Mouse (Mus musculus) embryonic facial prominence, embryonic 12.5 days (tissue): ENCODE measurements around the gene Abcc4. TPM values are rescaled to one million over a fixed set of nuclear protein-coding genes. Genes with fewer than 3 reads are reported as not detected.
"Not testable (repeated sequence)": the region's sequence is repeated elsewhere in the genome, so short reads cannot be mapped to it uniquely, and the experiment has no call there.

Source experiments
- ATAC-seq: fragments of 200-750 bp; cut with Nextera tagmentation; 2 replicates; pipeline ENCODE4 v1.8.0; 2017; ENCODE audit not compliant: insufficient number of reproducible peaks, insufficient read depth, low FRiP score, low TSS enrichment
- H3K27ac ChIP-seq: fragments of 300-500 bp; sonication (generic); 2 replicates; pipeline ENCODE4 v1.5.1; 2016; ENCODE audit warnings: mild to moderate bottlenecking
- H3K27me3 ChIP-seq: fragments of 300-500 bp; sonication (generic); 2 replicates; pipeline ENCODE4 v1.6.1; 2016; ENCODE audit warnings: mild to moderate bottlenecking, moderate library complexity
- H3K36me3 ChIP-seq: fragments of 300-500 bp; sonication (generic); 2 replicates; pipeline ENCODE4 v1.6.1; 2016; ENCODE audit warnings: mild to moderate bottlenecking
- H3K4me1 ChIP-seq: fragments of 300-500 bp; sonication (generic); 2 replicates; pipeline ENCODE4 v1.6.1; 2016
- H3K4me2 ChIP-seq: fragments of 300-500 bp; sonication (generic); replicated peaks from 2 replicates; pipeline ENCODE4 v1.6.1; 2016; ENCODE audit warnings: mild to moderate bottlenecking, moderate library complexity
- H3K4me3 ChIP-seq: fragments of 300-500 bp; sonication (generic); 2 replicates; pipeline ENCODE4 v1.5.1; 2016; ENCODE audit warnings: mild to moderate bottlenecking
- H3K9ac ChIP-seq: fragments of 300-500 bp; sonication (generic); 2 replicates; pipeline ENCODE4 v1.6.1; 2016; ENCODE audit warnings: mild to moderate bottlenecking, moderate library complexity
- H3K9me3 ChIP-seq: fragments of 300-500 bp; sonication (generic); 2 replicates; pipeline ENCODE4 v1.6.1; 2016; ENCODE audit warnings: mild to moderate bottlenecking, moderate library complexity
- WGBS: fragments of 180-500 bp; shearing (Covaris S2); methylation state at CpG from one replicate; pipeline ENCODE4 v1.1.7; 2016; 5-methylcytosine and 5-hydroxymethylcytosine counted together
- polyA plus RNA-seq: library from polyadenylated mRNA; unstranded; fragments of >200 nt; fragmentation: Nextera tagmentation; extraction: Ambion mirVana; gene quantifications from 2 replicates; pipeline ENCODE4 v1.2.1, GENCODE M21; 2016

Abcc4 gene
- polyA plus RNA-seq, 1 experiment from 2014 or later, result 2.8 TPM

GRCm38 (mm10) chr14:118674705-118675139 lies 31.3 kb downstream of the Abcc4 start:
- no peak overlapping the region for H3K9ac ChIP-seq
- H3K9me3 ChIP-seq, result no peaks in the 10 kb centered on the region
- ATAC-seq, result no peak
- no peak overlapping the region for H3K27ac ChIP-seq
- WGBS, result 87% methylated on average over 11 of the region's 11 CpGs
- no peaks in the 10 kb centered on the region for H3K36me3 ChIP-seq
- H3K4me3 ChIP-seq, result no peak overlapping the region
- H3K27me3 ChIP-seq, result no peaks in the 10 kb centered on the region
- no peak overlapping the region for H3K4me2 ChIP-seq
- peaks cover 8% of the 10 kb centered on the region; the same call in 1 of the 2 replicates for H3K4me1 ChIP-seq

GRCm38 (mm10) chr14:118674224-118674623 lies 31.8 kb downstream of the Abcc4 start:
- H3K4me2 ChIP-seq, result no peak overlapping the region
- no peaks in the 10 kb centered on the region for H3K27me3 ChIP-seq
- no peak overlapping the region for H3K4me3 ChIP-seq
- H3K27ac ChIP-seq, result no peak overlapping the region
- H3K36me3 ChIP-seq, result no peaks in the 10 kb centered on the region
- H3K9ac ChIP-seq, result no peak overlapping the region
- no peaks in the 10 kb centered on the region for H3K9me3 ChIP-seq
- ATAC-seq, result no peak
- H3K4me1 ChIP-seq, result peaks cover 8% of the 10 kb centered on the region; the same call in 1 of the 2 replicates
- 82% methylated on average over 7 of the region's 7 CpGs for WGBS

GRCm38 (mm10) chr14:118673501-118673900 lies 32.5 kb downstream of the Abcc4 start:
- WGBS, result 49% methylated on average over 6 of the region's 6 CpGs
- Histone ChIP-seq H3K27ac (no peak overlapping the region), H3K9me3 (no peaks in the 10 kb centered on the region), H3K4me1 (peaks cover 8% of the 10 kb centered on the region; the same call in 1 of the 2 replicates), H3K36me3 (no peaks in the 10 kb centered on the region), H3K4me3 (no peak overlapping the region), H3K4me2 (no peak overlapping the region), H3K27me3 (no peaks in the 10 kb centered on the region), H3K9ac (peak overlapping the region; percentile 7; the same call in 1 of the 2 replicates)
- ATAC-seq, result no peak; the same call in 1 of the 2 replicates

- H3K4me2 ChIP-seq, H3K36me3 ChIP-seq, H3K4me1 ChIP-seq, H3K9ac ChIP-seq, H3K27ac ChIP-seq, H3K4me3 ChIP-seq, H3K9me3 ChIP-seq, ATAC-seq, H3K27me3 ChIP-seq: not testable (repeated sequence)
- WGBS, result 88% methylated on average over 6 of the region's 6 CpGs
Measured at GRCm38 (mm10) chr14:118672931-118673330, 33.1 kb downstream of the Abcc4 start.

GRCm38 (mm10) chr14:118667499-118667898 lies 38.5 kb downstream of the Abcc4 start:
- no peaks in the 10 kb centered on the region for H3K36me3 ChIP-seq
- H3K27me3 ChIP-seq, result 0 out of 2 replicates have a peak, but pooled peaks cover 3% of the 10 kb centered on the region
- ATAC-seq, result no peak
- WGBS, result 79% methylated on average over 6 of the region's 6 CpGs
- no peaks in the 10 kb centered on the region for H3K4me1 ChIP-seq
- no peak overlapping the region for H3K4me3 ChIP-seq
- H3K27ac ChIP-seq, result no peak overlapping the region
- no peak overlapping the region for H3K4me2 ChIP-seq
- H3K9ac ChIP-seq, result no peak overlapping the region
- H3K9me3 ChIP-seq, result no peaks in the 10 kb centered on the region

- ATAC-seq, result no peak
- H3K9ac ChIP-seq, result no peak overlapping the region
- H3K4me1 ChIP-seq, result 0 out of 2 replicates have a peak, but pooled peaks cover 3% of the 10 kb centered on the region
- WGBS, result 83% methylated on average over 7 of the region's 7 CpGs
- no peaks in the 10 kb centered on the region for H3K9me3 ChIP-seq
- no peak overlapping the region for H3K27ac ChIP-seq
- no peak overlapping the region for H3K4me2 ChIP-seq
- 0 out of 2 replicates have a peak, but pooled peaks cover 3% of the 10 kb centered on the region for H3K27me3 ChIP-seq
- no peaks in the 10 kb centered on the region for H3K36me3 ChIP-seq
- no peak overlapping the region for H3K4me3 ChIP-seq
Measured at GRCm38 (mm10) chr14:118664661-118665060, 41.4 kb downstream of the Abcc4 start.

GRCm38 (mm10) chr14:118662625-118663276 lies 43.3 kb downstream of the Abcc4 start:
- ATAC-seq, result no peak
- H3K27me3 ChIP-seq, result 0 out of 2 replicates have a peak, but pooled peaks cover 3% of the 10 kb centered on the region
- no peaks in the 10 kb centered on the region for H3K9me3 ChIP-seq
- WGBS, result 89% methylated on average over 18 of the region's 18 CpGs
- H3K4me3 ChIP-seq, result no peak overlapping the region
- no peak overlapping the region for H3K27ac ChIP-seq
- H3K9ac ChIP-seq, result no peak overlapping the region
- no peak overlapping the region for H3K4me2 ChIP-seq
- no peaks in the 10 kb centered on the region for H3K36me3 ChIP-seq
- H3K4me1 ChIP-seq, result 0 out of 2 replicates have a peak, but pooled peaks cover 3% of the 10 kb centered on the region

GRCm38 (mm10) chr14:118662124-118662523 lies 43.9 kb downstream of the Abcc4 start:
- Histone ChIP-seq H3K4me1 (0 out of 2 replicates have a peak, but pooled peaks cover 3% of the 10 kb centered on the region), H3K9me3 (no peaks in the 10 kb centered on the region), H3K4me3 (no peak overlapping the region), H3K9ac (no peak overlapping the region), H3K27ac (no peak overlapping the region), H3K36me3 (no peaks in the 10 kb centered on the region), H3K4me2 (no peak overlapping the region), H3K27me3 (0 out of 2 replicates have a peak, but pooled peaks cover 3% of the 10 kb centered on the region)
- 84% methylated on average over 10 of the region's 10 CpGs for WGBS
- no peak for ATAC-seq

- no peak overlapping the region for H3K9ac ChIP-seq
- H3K4me1 ChIP-seq, result 0 out of 2 replicates have a peak, but pooled peaks cover 3% of the 10 kb centered on the region
- ATAC-seq, result no peak
- no peaks in the 10 kb centered on the region for H3K36me3 ChIP-seq
- H3K27ac ChIP-seq, result no peak overlapping the region
- H3K4me2 ChIP-seq, result no peak overlapping the region
- H3K9me3 ChIP-seq, result no peaks in the 10 kb centered on the region
- H3K4me3 ChIP-seq, result no peak overlapping the region
- no peaks in the 10 kb centered on the region for H3K27me3 ChIP-seq
Measured at GRCm38 (mm10) chr14:118659230-118659629, 46.8 kb downstream of the Abcc4 start.

GRCm38 (mm10) chr14:118658328-118658692 lies 47.7 kb downstream of the Abcc4 start:
- Histone ChIP-seq H3K4me2 (no peak overlapping the region), H3K27ac (no peak overlapping the region), H3K27me3 (no peaks in the 10 kb centered on the region), H3K9me3 (no peaks in the 10 kb centered on the region), H3K9ac (no peak overlapping the region), H3K36me3 (no peaks in the 10 kb centered on the region), H3K4me1 (0 out of 2 replicates have a peak, but pooled peaks cover 3% of the 10 kb centered on the region), H3K4me3 (no peak overlapping the region)
- ATAC-seq, result no peak
- WGBS, result 75% methylated on average over 8 of the region's 8 CpGs

GRCm38 (mm10) chr14:118657673-118658327 lies 48.2 kb downstream of the Abcc4 start:
- H3K9me3 ChIP-seq, result no peaks in the 10 kb centered on the region
- H3K4me1 ChIP-seq, result 0 out of 2 replicates have a peak, but pooled peaks cover 3% of the 10 kb centered on the region
- no peak overlapping the region for H3K4me3 ChIP-seq
- H3K4me2 ChIP-seq, result no peak overlapping the region
- H3K36me3 ChIP-seq, result no peaks in the 10 kb centered on the region
- no peak overlapping the region for H3K27ac ChIP-seq
- H3K27me3 ChIP-seq, result no peaks in the 10 kb centered on the region
- WGBS, result 68% methylated on average over 20 of the region's 20 CpGs
- no peak overlapping the region for H3K9ac ChIP-seq
- ATAC-seq, result no peak

- no peak overlapping the region for H3K4me2 ChIP-seq
- no peaks in the 10 kb centered on the region for H3K27me3 ChIP-seq
- ATAC-seq, result no peak
- no peak overlapping the region for H3K4me3 ChIP-seq
- H3K36me3 ChIP-seq, result no peaks in the 10 kb centered on the region
- H3K27ac ChIP-seq, result no peak overlapping the region
- 0 out of 2 replicates have a peak, but pooled peaks cover 3% of the 10 kb centered on the region for H3K4me1 ChIP-seq
- WGBS, result 75% methylated on average over 4 of the region's 4 CpGs
- no peak overlapping the region for H3K9ac ChIP-seq
- H3K9me3 ChIP-seq, result no peaks in the 10 kb centered on the region
Measured at GRCm38 (mm10) chr14:118657206-118657605, 48.8 kb downstream of the Abcc4 start.
